Mouse (Mus musculus) thymus, adult 2 months (tissue): ENCODE measurements around the gene Flnc. TPM values are rescaled to one million over a fixed set of nuclear protein-coding genes. Genes with fewer than 3 reads are reported as not detected.
"Not testable (repeated sequence)": the region's sequence is repeated elsewhere in the genome, so short reads cannot be mapped to it uniquely, and the experiment has no call there.

ENCODE experiments used
- DNase-seq: peaks from one replicate; pipeline ENCODE4 v3.0.0; 2021
- H3K27ac ChIP-seq: fragments of 200-500 bp; 2 replicates; pipeline ENCODE4 v1.5.1; 2012; ENCODE audit warnings: low read length, control low read depth; ENCODE audit not compliant: control insufficient read depth, insufficient read depth
- H3K27me3 ChIP-seq: fragments of 200-500 bp; 2 replicates; pipeline ENCODE4 v1.6.1; 2012; ENCODE audit warnings: mild to moderate bottlenecking, low read length, moderate library complexity, mixed read lengths; ENCODE audit not compliant: control insufficient read depth, insufficient read depth
- H3K36me3 ChIP-seq: fragments of 200-500 bp; 2 replicates; pipeline ENCODE4 v1.6.1; 2012; ENCODE audit warnings: mild to moderate bottlenecking, low read length, moderate library complexity; ENCODE audit not compliant: control insufficient read depth, insufficient read depth
- H3K4me1 ChIP-seq: fragments of 200-500 bp; replicated peaks from 2 replicates; pipeline ENCODE4 v1.6.1; 2012; ENCODE audit warnings: low read length; ENCODE audit not compliant: control insufficient read depth, insufficient read depth
- H3K4me3 ChIP-seq: fragments of 200-500 bp; 2 replicates; pipeline ENCODE4 v1.5.1; 2012; ENCODE audit warnings: mild to moderate bottlenecking, low read length, control low read depth, moderate library complexity; ENCODE audit not compliant: control insufficient read depth, insufficient read depth
- CTCF ChIP-seq: fragments of 200-500 bp; IDR thresholded peaks from 2 replicates; pipeline ENCODE4 v1.5.1; 2012; ENCODE audit warnings: mild to moderate bottlenecking, control low read depth, low read length, moderate library complexity, borderline replicate concordance; ENCODE audit not compliant: control insufficient read depth, poor library complexity, insufficient read depth; ENCODE audit errors: extremely low read depth
- POLR2A ChIP-seq: fragments of 200-500 bp; IDR thresholded peaks from 2 replicates; pipeline ENCODE4 v1.6.1; 2012; ENCODE audit warnings: mild to moderate bottlenecking, low read length, control low read depth, moderate library complexity; ENCODE audit not compliant: control insufficient read depth, poor library complexity, insufficient read depth; ENCODE audit errors: extremely low read depth
- WGBS: fragments of 180-500 bp; shearing (Covaris S2); methylation state at CpG from one replicate; pipeline ENCODE4 v1.1.7; 2018; 5-methylcytosine and 5-hydroxymethylcytosine counted together
- polyA plus RNA-seq: library from polyadenylated mRNA; depleted of rRNA; stranded (reverse); fragments of >200 nt; gene quantifications from 2 replicates; pipeline ENCODE4 v1.2.3, GENCODE M21; 2012; rRNA removed

Gene Flnc
- polyA plus RNA-seq, result 0.78 and 2.5 TPM in 2 replicates

DNA sequence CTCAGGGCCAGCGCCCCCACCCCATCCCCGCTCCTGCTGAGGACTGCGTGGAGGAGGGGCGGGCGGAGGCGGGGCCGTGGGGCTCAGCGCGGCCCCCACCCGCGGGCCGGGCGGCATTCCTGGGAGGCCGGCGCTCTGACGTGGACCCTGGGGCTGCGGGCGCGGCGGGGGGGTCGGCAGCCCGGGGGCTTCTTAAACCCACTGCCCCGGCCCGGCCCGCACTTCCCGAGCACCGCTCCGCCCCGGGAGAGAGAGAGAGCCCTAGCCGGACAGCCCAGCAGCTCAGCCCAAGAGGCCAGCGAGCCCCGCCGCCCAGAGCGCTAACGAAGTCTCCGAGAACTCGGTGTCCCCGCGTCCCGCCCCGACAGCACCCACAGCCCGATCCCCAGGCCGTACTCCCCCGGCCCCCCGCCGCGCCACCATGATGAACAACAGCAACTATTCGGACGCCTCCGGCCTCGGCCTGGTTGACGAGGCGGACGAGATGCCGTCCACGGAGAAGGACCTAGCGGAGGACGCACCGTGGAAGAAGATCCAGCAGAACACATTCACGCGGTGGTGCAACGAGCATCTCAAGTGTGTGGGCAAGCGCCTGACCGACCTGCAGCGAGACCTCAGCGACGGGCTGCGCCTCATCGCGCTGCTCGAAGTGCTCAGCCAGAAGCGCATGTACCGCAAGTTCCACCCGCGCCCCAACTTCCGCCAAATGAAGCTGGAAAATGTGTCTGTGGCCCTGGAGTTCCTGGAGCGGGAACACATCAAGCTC is at the start of gene Flnc:
Gene Flnc, plus strand, starts transcription at position 219 of the 766 bp plus-strand sequence.
- Histone ChIP-seq H3K4me3 (no peak within 1 kb of the TSS), H3K4me1 (no peaks in the 10 kb centered on the region), H3K27ac (no peak within 1 kb of the TSS), H3K36me3 (no peaks in the 10 kb centered on the region), H3K27me3 (no peaks in the 10 kb centered on the region; the same call in 1 of the 2 replicates)
- DNase-seq, result no peak
- TF ChIP-seq POLR2A (no peak), CTCF (no peak)
- 4% methylated on average over 76 of the region's 77 CpGs for WGBS

DNA sequence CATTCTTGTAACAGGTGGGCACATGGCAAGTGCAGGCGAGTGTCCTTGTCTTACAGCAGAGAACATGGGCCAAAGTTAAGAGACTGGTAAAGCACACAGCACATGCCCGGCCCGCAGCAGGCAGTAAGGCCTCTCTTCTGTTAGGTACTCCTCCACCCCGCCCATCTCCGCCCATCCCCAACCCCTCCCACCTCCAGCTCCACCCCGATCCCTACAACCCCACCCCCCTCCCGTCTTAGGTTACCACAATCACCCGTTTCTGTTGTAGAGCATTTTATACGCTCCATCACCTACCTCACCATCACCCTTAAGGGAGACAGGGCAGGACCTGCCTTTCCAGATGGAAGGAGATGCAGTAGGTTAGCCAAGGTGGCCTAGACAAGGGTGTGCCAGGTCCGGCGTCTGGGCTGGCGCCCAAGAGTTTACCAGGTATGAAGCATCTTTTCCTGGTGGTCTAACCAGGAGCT is 45.0 kb upstream of the Flnc start, which contains the start of gene Opn1sw:
Gene Opn1sw, minus strand, starts transcription at position 417 of the 467 bp plus-strand sequence.
- Histone ChIP-seq H3K27ac (no peak within 1 kb of the TSS), H3K36me3 (no peaks in the 10 kb centered on the region), H3K4me1 (no peaks in the 10 kb centered on the region; the same call in 1 of the 2 replicates), H3K4me3 (no peak within 1 kb of the TSS), H3K27me3 (no peaks in the 10 kb centered on the region; the same call in 1 of the 2 replicates)
- TF ChIP-seq CTCF, result no peak
- no peak for TF ChIP-seq POLR2A
- no peak for DNase-seq
- WGBS, result 18% methylated on average over 12 of the region's 12 CpGs

DNA sequence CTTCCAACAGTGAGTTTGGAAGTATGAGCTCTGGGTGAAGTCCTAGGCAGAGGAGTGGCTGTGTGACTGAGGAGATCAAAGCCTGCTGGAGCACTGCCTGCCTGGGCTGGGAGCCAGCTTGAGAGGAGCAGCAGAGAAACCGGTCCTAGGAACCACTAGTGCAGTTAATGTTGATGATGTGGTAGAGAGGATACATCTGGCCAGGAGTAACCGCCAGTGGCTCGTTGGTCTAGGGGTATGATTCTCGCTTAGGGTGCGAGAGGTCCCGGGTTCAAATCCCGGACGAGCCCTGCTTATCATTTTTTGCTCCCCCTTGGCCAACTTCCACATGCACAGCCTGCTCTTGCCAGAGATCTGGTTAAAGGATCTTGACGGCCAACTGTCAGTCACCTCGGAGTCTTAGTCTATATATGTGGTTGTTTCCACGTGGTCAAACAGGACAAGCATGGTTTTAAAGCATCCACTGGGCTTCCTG is 44.4 kb upstream of the Flnc start:
- Histone ChIP-seq H3K4me3 (no peak overlapping the region), H3K27ac (no peak overlapping the region)
- no peak for DNase-seq

DNA sequence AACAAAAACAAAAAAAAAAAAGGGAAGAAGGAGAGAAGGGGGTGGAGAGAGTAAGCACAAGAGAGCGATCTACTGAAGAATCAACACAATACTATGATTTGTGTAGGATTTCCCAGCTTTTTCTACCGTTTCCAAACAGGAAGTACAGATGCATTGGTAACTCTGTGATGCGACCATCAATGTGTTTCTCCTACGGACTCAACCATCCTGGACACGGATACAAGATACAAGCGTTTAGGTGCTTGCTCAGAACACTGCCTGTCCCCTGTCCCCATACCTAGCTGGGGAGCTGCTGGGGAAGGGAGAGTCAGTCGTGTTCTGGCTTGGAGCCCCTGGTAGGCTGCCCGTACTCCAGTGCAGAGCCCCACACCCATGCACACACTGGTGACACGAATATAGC is 43.6 kb upstream of the Flnc start:
- Histone ChIP-seq H3K27me3 (peaks cover 6% of the 10 kb centered on the region; the same call in 1 of the 2 replicates), H3K4me1 (no peaks in the 10 kb centered on the region; the same call in 1 of the 2 replicates), H3K36me3 (no peaks in the 10 kb centered on the region), H3K27ac (no peak overlapping the region), H3K4me3 (no peak overlapping the region)
- TF ChIP-seq CTCF (no peak), POLR2A (no peak)
- no peak for DNase-seq
- 61% methylated on average over 9 of the region's 9 CpGs for WGBS

More for the DNA sequence above, 44.4 kb upstream of the Flnc start:
- Histone ChIP-seq H3K4me1 (no peaks in the 10 kb centered on the region; the same call in 1 of the 2 replicates), H3K36me3 (no peaks in the 10 kb centered on the region), H3K27me3 (peaks cover 4% of the 10 kb centered on the region; the same call in 1 of the 2 replicates)
- 17% methylated on average over 11 of the region's 11 CpGs for WGBS
- TF ChIP-seq POLR2A, result no peak
- TF ChIP-seq CTCF, result no peak

DNA sequence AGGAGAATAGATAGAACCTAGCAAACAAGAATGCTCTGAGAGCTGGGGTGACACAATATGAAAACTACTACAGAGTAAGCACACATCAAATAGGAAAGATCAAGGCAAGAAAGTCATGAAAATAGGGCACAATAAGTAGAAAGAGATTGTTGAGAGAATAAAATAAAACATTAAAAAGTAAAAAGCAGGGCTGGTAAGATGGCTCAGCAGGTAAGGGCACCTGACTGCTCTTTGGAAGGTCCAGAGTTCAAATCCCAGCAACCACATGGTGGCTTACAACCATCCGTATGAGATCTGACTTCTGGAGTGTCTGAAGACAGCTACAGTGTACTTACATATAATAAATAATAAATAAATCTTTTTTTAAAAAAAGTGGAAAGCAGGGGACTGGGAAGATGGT is 42.6 kb upstream of the Flnc start:
- not testable (repeated sequence) for H3K4me3 ChIP-seq, H3K27me3 ChIP-seq, DNase-seq, H3K4me1 ChIP-seq, H3K36me3 ChIP-seq, H3K27ac ChIP-seq
- WGBS, result 85% methylated on average over 1 of the region's 1 CpGs

DNA sequence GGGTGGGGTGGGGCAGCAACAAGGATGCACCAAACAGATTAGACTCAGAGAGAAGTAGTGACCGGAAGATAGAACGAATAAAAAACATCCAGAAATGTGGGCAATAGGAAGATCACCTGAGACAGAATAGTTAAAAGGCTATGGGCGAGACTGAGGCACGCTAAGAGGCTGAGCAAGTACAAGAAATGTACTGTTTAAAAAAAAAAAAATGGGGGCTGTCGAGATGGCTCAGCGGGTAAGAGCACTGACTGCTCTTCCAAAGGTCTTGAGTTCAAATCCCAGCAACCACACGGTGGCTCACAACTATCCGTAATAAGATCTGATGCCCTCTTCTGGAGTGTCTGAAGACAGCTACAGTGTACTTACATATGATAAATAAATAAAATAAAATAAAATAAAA is 41.8 kb upstream of the Flnc start:
- peaks cover 12% of the 10 kb centered on the region; the same call in 1 of the 2 replicates for H3K27me3 ChIP-seq
- WGBS, result 81% methylated on average over 8 of the region's 8 CpGs
- H3K4me1 ChIP-seq, H3K27ac ChIP-seq, H3K36me3 ChIP-seq, DNase-seq, H3K4me3 ChIP-seq: not testable (repeated sequence)

DNA sequence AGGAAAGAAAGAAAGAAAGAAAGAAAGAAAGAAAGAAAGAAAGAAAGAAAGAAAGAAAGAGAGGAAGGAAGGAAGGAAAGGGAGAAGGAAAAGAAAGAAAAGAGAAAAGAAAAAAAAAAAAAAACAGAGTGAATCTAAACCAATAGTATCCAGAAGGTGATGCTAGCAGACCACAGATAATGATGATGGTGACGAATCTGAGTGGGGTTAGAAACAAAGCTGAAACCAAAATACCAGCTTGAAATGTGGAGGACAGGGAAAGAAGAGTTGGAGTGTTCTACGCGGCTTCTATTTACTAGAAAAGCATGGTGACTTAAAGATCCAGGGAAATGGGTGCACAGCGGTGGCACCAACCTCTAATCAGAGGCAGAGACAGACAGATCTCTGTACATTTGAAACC is 41.3 kb upstream of the Flnc start:
- Histone ChIP-seq H3K27me3 (peaks cover 17% of the 10 kb centered on the region), H3K36me3 (no peaks in the 10 kb centered on the region)
- WGBS, result 73% methylated on average over 4 of the region's 4 CpGs

More for the DNA sequence above, 41.3 kb upstream of the Flnc start:
- no peak for DNase-seq
- H3K4me1 ChIP-seq, result peaks cover 7% of the 10 kb centered on the region
- no peak overlapping the region for H3K27ac ChIP-seq
- no peak for TF ChIP-seq CTCF
- TF ChIP-seq POLR2A, result no peak
- H3K4me3 ChIP-seq, result no peak overlapping the region
